Mouse (Mus musculus): ENCODE data around the gene Fbxl5.
A peak's percentile ranks its signal among the peaks of the same experiment; 100 is the strongest.

Fbxl5 gene

GRCm38 (mm10) chr5:43781977-43782930 is 39.2 kb downstream of the Fbxl5 start:
- DNase-seq (ENCODE audit: low spot score), result peak; percentile 67

DNA sequence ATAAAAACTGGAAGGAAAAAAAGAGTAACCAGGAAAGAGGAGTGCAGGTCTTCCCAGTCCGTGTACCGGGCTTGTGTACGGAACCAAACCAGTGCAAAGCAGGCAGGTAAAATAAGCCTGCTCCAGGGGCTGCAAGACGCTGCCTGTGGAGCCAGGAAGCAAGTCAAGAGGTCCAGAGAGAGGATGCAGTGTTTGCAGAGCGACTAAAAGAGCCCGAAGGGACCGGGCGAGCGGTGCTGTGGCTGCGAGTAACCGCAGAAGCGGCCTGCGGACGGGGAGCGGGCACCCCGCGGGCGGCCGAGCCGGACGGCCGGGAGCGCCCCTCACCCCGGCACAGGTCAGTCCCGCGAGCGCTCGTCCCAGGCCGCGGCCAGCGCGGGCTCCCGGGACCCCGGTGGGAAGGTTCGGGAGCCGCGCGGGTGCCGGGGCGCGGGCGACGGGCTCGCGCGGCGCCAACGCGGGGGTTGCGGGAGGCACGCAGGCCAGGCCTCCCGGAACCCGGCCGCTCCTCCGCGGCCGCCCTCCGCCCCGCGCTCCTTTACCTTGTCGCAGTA is 39.9 kb downstream of the Fbxl5 start:
- no peak for DNase-seq (ENCODE audit: low spot score)

DNA sequence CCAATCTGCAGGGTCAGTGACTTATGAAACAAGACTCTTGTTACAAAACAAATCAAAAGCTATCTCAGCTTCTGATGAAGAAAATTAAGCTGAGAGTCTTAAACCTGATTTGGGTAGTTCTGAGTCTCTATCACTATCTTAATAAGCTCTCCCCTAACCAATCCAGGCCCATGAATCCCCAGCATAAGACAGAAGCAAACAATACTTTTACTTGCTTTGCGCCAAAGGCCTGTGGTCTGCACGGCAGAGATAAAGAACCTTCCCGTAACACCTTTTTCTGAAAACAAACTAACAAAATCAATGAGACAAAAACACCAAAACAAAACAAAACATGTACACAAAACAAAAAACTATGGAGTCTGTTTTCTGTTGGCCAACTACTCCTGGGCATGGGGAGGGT is 42.9 kb downstream of the Fbxl5 start:
- no peak for DNase-seq (ENCODE audit: low spot score)

DNA sequence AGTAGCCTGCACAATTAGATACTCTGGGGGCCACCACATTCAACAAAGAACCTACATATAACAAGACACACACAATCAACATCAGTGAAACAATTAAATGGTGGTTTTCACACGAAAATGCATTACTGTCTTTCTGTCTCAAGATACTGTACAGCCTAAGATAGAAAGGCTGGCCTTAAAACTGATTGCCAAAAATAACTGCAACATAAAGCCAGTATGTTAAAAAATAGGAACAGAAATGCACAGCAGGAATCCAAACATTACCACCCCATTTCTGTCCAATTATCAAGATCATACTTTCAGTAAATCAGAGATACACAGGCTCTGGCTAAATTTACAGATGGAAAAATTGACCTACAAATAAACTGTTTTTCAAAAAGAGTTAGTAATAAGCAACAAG is 44.4 kb downstream of the Fbxl5 start:
- no peak for DNase-seq (ENCODE audit: low spot score)

DNA sequence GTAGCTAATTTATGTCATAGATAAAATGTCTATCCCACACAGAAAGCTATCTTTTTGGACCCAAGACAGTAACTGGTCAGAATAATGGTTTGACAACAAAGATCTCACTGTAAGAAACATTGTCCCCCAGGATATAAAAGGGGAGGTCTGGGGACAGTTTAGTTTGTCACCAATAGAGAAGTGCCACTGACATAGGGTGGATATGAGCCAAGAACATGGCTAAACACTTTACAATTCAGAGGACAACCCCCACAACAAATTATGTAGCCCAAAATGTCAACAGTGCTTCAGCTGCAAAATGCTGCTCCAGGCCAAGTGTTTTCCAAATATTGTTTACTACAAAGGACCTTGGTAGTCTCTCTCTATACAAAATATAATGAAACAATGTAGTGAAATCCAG is 45.0 kb downstream of the Fbxl5 start:
- no peak for DNase-seq (ENCODE audit: low spot score)

- no peak for DNase-seq (ENCODE audit: low spot score)
Measured at GRCm38 (mm10) chr5:43771555-43771954, 49.9 kb downstream of the Fbxl5 start.

DNA sequence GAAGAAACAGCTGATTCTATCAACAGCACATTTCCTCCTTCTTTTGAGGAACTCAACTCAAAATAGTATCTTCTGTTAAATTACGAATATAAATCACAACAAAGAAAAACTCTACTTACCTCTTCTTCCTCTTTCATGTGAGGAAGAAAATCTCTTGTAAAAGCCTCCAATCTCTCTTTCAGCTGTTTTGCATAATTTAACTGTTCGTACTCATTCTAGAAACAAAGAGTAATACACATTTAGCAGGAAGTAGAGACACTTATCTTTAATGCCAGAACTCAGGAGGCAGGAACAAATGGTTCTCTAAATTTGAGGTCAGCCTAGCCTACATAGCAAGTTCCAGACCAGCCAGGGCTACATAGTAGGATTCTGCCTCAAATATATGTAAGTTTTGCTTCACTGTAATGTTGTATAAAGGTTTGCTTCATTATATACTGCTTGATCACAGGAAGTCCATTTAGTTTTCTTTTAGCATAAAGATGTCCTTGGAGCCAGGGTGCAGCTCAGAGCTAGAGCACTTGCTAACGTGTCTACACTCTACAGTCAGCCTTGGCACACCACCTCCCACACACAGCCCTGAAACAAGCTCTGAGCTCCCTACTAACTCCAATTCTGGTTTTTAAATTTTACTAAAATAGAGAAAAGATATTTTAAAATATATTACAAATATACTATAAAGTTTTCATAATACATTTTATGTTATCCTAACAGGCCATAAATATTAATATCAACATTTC is 50.7 kb downstream of the Fbxl5 start:
- DNase-seq (ENCODE audit: low spot score), result no peak

GRCm38 (mm10) chr5:43749092-43749491 is 72.3 kb downstream of the Fbxl5 start:
- no peak for DNase-seq (ENCODE audit: low spot score)

DNA sequence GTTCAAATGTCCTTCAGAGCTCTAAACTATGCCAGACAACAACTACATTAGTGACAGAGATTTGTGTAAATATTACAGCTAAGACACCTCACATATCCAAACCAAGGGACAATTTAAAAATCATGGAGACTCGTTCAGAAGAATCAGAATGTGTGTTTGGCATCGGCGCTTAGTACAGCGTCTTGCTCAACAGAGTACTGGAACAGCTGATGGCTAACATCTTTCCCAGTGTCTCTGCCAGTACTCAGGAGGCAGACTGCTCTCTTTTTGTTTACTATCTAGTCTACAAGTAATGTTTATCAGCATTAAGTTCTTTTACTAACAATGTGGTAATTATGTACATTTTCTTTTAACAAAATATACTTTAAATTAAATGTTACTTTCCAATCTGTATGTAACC is 73.4 kb downstream of the Fbxl5 start:
- no peak for DNase-seq (ENCODE audit: low spot score)

- no peak for DNase-seq (ENCODE audit: low spot score)
Measured at GRCm38 (mm10) chr5:43745156-43745555, 76.3 kb downstream of the Fbxl5 start.

DNA sequence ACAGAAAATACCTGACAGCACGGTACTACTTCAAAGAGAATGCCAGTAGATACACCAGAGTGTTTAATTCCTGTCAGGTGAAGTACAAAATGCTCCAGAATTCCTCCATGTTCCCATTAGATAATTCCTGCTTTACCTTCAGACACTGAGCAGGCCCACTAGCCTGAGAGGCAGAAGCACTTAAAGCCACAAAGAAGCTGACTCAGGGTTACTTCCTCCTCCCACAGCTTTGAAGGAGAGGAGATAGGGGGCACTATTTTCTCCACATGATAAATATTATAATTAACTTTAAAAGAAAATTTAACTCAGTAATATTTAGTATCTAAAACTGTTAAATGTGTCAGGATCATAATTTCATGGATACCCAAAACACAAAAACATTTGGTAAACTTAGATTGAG is 77.3 kb downstream of the Fbxl5 start:
- DNase-seq (ENCODE audit: low spot score), result no peak

DNA sequence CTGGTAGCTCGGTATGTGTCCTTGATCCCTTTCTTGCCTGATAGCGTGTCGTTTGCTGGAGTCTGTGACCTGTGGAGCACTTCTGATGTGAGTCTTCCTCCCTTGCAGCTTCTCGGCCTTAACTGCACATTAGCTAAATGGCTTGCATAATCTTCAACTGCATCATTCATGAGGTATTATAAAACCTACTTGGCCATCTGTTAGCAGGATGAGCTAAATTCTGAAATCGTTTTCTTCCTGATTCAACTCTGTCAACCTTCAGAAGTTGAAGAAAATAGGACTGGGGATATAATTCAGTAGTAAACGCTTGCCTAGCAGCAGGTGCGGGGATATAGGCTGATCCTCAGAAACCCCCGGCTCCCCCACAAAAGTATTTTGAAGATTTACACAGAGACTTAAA is 89.1 kb downstream of the Fbxl5 start:
- no peak for DNase-seq (ENCODE audit: low spot score)

GRCm38 (mm10) chr5:43728375-43729165 is 92.9 kb downstream of the Fbxl5 start:
- DNase-seq (ENCODE audit: low spot score), result no peak

GRCm38 (mm10) chr5:43723830-43724229 is 97.6 kb downstream of the Fbxl5 start:
- DNase-seq (ENCODE audit: low spot score), result no peak

DNA sequence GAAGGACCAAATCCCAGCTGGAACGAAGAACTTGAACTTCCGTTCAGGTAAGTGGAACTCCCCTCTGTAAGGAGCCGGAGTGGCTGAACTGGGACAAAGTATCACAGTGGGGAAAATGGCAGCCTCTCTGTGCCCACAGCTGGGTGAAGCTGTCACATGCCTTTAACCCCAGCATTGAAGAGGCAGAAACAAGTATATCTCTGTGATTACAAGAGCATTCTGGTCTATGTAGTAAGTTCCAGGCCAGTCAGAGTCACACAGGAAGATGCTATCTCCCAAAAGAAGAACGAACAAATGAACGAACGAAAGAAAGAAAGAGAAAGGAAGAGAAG is 99.0 kb downstream of the Fbxl5 start:
- no peak for DNase-seq (ENCODE audit: low spot score)

DNA sequence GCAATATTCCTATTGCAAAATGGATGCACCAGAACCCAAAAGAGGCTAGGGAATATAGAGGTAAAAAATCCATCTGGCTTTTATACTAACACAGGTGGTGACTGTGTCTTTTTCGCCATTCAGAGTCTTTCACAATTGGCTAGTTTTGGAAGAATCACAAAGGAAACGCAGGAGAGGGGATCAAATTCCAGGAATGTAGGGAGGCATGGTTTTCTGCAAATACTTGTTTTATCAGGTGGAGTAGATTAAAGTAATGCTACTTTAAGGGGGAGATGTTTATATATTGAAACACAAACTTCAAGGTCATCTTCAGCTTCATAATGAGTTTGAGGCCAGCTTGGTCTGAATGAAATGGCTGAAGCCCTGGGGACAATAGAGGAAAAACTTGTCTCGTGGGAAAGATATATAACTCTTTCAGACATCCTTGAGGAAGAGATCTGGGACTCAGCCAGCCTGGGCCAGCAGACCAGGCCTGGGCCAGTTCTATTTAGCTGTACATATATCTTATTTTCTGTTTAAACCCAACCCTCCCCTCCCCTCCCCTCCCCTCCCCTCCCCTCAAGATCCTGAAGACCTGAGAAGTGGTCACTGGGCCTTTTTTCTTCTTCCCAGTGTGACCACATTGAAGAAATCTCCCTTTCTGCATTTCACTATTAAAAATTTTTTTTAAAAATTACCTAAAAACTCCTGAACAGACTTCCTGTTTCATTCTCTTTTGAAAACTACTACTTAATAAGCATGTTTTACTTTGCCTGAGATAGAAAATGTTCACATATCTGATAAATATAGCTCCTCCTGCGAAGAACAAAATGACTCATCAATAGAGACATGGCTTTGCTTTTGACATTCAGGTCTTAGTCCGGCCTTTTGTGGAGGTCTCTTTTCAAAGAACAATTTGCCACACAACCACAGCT is 99.6 kb downstream of the Fbxl5 start:
- DNase-seq (ENCODE audit: low spot score), result no peak

GRCm38 (mm10) chr5:43699240-43699639 is 122.2 kb downstream of the Fbxl5 start:
- DNase-seq (ENCODE audit: low spot score), result no peak

- no peak for DNase-seq (ENCODE audit: low spot score)
Measured at GRCm38 (mm10) chr5:43697133-43697532, 124.3 kb downstream of the Fbxl5 start.

Measured in lung, postnatal 25 days (tissue).